Mouse (Mus musculus) hindbrain, embryonic 12.5 days (tissue): ENCODE measurements around the gene Dcaf10. TPM values are rescaled to one million over a fixed set of nuclear protein-coding genes. Genes with fewer than 3 reads are reported as not detected.
"Not testable (repeated sequence)": the region's sequence is repeated elsewhere in the genome, so short reads cannot be mapped to it uniquely, and the experiment has no call there.

Source experiments
- ATAC-seq: fragments of 200-750 bp; cut with Nextera tagmentation; 2 replicates; pipeline ENCODE4 v1.8.0; 2017; ENCODE audit warnings: moderate TSS enrichment; ENCODE audit not compliant: low FRiP score
- H3K27ac ChIP-seq: fragments of 300-500 bp; sonication (generic); 2 replicates; pipeline ENCODE4 v1.5.1; 2016; ENCODE audit warnings: mild to moderate bottlenecking
- H3K27me3 ChIP-seq: fragments of 300-500 bp; sonication (generic); 2 replicates; pipeline ENCODE4 v1.6.1; 2016; ENCODE audit warnings: mild to moderate bottlenecking
- H3K36me3 ChIP-seq: fragments of 300-500 bp; sonication (generic); 2 replicates; pipeline ENCODE4 v1.6.1; 2016; ENCODE audit warnings: mild to moderate bottlenecking
- H3K4me1 ChIP-seq: fragments of 300-500 bp; sonication (generic); 2 replicates; pipeline ENCODE4 v1.6.1; 2016
- H3K4me2 ChIP-seq: fragments of 300-500 bp; sonication (generic); replicated peaks from 2 replicates; pipeline ENCODE4 v1.6.1; 2016; ENCODE audit warnings: mild to moderate bottlenecking
- H3K4me3 ChIP-seq: fragments of 300-500 bp; sonication (generic); 2 replicates; pipeline ENCODE4 v1.5.1; 2016; ENCODE audit warnings: mild to moderate bottlenecking
- H3K9ac ChIP-seq: fragments of 300-500 bp; sonication (generic); 2 replicates; pipeline ENCODE4 v1.6.1; 2016; ENCODE audit warnings: mild to moderate bottlenecking, moderate library complexity
- H3K9me3 ChIP-seq: fragments of 300-500 bp; sonication (generic); replicated peaks from 2 replicates; pipeline ENCODE4 v1.6.1; 2016; ENCODE audit warnings: mild to moderate bottlenecking
- WGBS: fragments of 180-500 bp; shearing (Covaris S2); methylation state at CpG from one replicate; pipeline ENCODE4 v1.1.7; 2016; 5-methylcytosine and 5-hydroxymethylcytosine counted together
- polyA plus RNA-seq: library from polyadenylated mRNA; unstranded; fragments of >200 nt; fragmentation: Nextera tagmentation; extraction: Ambion mirVana; gene quantifications from 2 replicates; pipeline ENCODE4 v1.2.1, GENCODE M21; 2016

Gene Dcaf10
- polyA plus RNA-seq, 1 experiment from 2014 or later: 18.8 TPM

DNA sequence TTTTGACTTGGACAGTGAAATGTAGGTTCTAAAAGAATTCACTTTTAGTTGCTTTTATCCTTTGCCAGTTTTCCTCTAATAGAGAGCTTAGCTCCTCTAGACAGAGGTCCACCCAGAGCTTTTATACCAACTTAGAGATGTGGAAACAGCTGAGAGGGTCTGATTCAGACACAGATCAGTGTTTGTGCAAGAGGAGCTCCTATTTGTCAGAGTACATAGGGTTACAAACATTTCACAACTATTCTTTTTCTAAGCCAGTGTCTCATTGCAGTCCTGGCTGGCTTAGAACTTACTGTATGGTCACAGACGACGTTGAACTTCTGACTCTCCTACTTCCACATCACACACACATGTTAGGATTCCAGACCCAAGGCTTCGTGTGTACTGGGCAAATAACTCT lies 14.8 kb downstream of the Dcaf10 start:
- 95% methylated on average over 3 of the region's 3 CpGs for WGBS

DNA sequence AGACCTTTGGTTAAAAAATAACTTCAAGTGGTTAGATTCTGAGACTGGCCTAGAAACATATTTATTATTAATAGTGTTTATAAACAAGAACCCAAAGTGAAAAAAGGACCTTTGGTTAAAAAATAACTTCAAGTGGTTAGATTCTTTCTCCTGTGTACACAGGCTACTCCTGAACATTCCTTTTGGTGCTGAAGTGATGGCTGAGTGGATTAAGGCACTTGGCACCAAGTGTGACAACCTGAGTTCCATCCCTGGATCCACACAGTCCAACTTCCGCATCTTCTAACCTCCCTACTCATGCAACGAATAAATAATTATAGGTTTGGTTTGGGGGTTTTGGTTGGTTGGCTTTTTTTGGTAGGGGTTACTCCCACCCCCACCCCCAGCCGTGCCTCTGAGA lies 29.4 kb downstream of the Dcaf10 start:
- H3K9me3 ChIP-seq: no peaks in the 10 kb centered on the region
- H3K9ac ChIP-seq: no peak overlapping the region
- peaks cover 64% of the 10 kb centered on the region for H3K36me3 ChIP-seq
- H3K4me1 ChIP-seq: no peaks in the 10 kb centered on the region
- no peak overlapping the region for H3K27ac ChIP-seq
- H3K27me3 ChIP-seq: no peaks in the 10 kb centered on the region
- WGBS: 84% methylated on average over 3 of the region's 3 CpGs
- no peak for ATAC-seq
- no peak overlapping the region for H3K4me3 ChIP-seq
- no peak overlapping the region for H3K4me2 ChIP-seq

More for the DNA sequence above, 14.8 kb downstream of the Dcaf10 start:
- Histone ChIP-seq H3K4me2 (no peak overlapping the region), H3K4me3 (no peak overlapping the region), H3K36me3 (peaks cover 11% of the 10 kb centered on the region), H3K4me1 (no peaks in the 10 kb centered on the region), H3K9me3 (no peaks in the 10 kb centered on the region), H3K27ac (no peak overlapping the region), H3K27me3 (no peaks in the 10 kb centered on the region), H3K9ac (no peak overlapping the region)
- no peak for ATAC-seq

- H3K36me3 ChIP-seq: peaks cover 64% of the 10 kb centered on the region
- no peaks in the 10 kb centered on the region for H3K9me3 ChIP-seq
- ATAC-seq: no peak
- H3K27me3 ChIP-seq: no peaks in the 10 kb centered on the region
- 87% methylated on average over 5 of the region's 5 CpGs for WGBS
- H3K9ac ChIP-seq: no peak overlapping the region
- no peak overlapping the region for H3K27ac ChIP-seq
- no peaks in the 10 kb centered on the region for H3K4me1 ChIP-seq
- H3K4me2 ChIP-seq: no peak overlapping the region
- H3K4me3 ChIP-seq: no peak overlapping the region
Measured at GRCm38 (mm10) chr4:45374879-45375278, 33.0 kb downstream of the Dcaf10 start.

DNA sequence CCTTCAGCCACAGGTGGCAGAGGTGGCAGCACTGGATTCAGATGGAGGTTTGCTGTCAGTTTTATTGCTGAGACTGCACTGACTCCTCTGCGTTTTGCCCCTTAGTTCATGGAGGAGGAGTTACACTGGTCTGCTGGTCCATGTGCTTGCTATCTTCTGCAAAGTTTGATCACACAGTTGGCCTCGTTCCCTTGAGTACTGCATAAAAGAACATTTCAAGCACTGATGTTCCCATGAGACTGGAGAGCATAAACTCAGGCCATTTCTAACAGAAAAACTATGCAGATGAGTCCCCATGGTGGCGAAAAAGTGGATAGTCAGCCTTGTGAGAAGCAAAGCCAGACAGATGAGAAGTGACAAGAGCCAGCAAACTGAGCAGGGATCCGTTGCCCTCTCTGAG lies 34.7 kb downstream of the Dcaf10 start:
- H3K9me3 ChIP-seq: no peaks in the 10 kb centered on the region
- ATAC-seq: no peak
- no peaks in the 10 kb centered on the region for H3K4me1 ChIP-seq
- 89% methylated on average over 4 of the region's 4 CpGs for WGBS
- H3K27me3 ChIP-seq: no peaks in the 10 kb centered on the region
- no peak overlapping the region for H3K4me3 ChIP-seq
- H3K36me3 ChIP-seq: peaks cover 51% of the 10 kb centered on the region
- no peak overlapping the region for H3K27ac ChIP-seq
- no peak overlapping the region for H3K4me2 ChIP-seq
- H3K9ac ChIP-seq: no peak overlapping the region

DNA sequence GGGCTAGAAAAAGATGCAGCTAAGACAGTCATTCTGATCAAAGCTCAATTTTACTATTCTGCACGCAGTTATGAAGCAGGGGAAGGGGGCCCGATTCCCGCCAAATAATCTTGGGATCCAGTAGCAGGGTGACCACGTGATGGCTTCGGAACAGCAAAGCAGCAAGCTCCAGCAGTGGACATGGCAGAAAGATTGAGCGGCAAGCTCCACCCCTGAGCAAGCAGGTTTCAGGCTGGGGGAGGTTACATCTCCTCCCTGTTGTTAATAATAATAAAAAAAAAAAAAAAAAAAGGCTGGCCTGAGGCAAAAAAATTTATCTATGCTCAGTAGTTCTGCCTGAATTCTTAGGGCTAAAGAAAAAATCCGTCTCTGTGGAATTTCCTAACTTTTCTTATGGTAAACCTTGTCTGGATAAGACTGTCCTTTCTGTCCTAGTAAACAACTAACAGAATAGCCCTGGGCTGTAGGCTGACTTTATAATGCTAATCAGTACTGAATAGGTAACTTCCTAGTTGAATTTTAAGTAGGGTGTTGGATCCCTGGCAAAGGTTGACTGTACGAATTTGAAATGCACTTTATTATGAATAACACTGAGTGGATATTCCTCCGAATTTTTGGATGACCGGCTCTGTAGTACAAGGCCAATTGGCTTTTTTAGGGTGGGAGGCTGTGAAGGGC lies 39.1 kb downstream of the Dcaf10 start:
- H3K4me3 ChIP-seq, H3K9ac ChIP-seq, H3K9me3 ChIP-seq, H3K4me1 ChIP-seq, H3K27ac ChIP-seq, H3K4me2 ChIP-seq, H3K27me3 ChIP-seq, ATAC-seq: not testable (repeated sequence)
- WGBS: 91% methylated on average over 10 of the region's 10 CpGs
- peaks cover 11% of the 10 kb centered on the region; the same call in 1 of the 2 replicates for H3K36me3 ChIP-seq

DNA sequence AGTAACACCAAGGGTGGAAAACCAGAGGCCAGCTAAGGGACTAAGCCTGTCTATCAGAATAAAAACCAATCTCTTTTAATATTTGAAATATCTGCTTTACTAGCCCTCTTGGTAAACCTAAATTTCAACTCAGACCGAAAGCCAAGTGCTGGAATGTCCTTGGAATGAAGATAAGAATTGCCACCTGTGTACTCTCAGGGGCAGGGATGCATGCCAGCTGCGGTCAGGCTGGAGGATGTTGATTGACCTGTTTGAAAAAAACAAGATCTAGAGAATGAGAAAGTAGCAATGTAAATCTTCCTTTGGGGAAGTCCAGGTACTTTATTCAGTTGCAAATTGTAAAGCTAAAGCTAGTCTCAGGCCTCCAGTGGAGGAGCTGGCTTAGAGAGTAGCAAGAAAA lies 40.2 kb downstream of the Dcaf10 start:
- not testable (repeated sequence) for H3K9ac ChIP-seq, H3K27me3 ChIP-seq, ATAC-seq, H3K9me3 ChIP-seq, H3K27ac ChIP-seq, H3K4me1 ChIP-seq, H3K4me3 ChIP-seq, H3K4me2 ChIP-seq, H3K36me3 ChIP-seq
- 89% methylated on average over 2 of the region's 2 CpGs for WGBS

GRCm38 (mm10) chr4:45387296-45387695 lies 45.4 kb downstream of the Dcaf10 start:
- H3K4me2 ChIP-seq, H3K9ac ChIP-seq, H3K4me3 ChIP-seq, H3K27ac ChIP-seq, H3K36me3 ChIP-seq, H3K27me3 ChIP-seq, ATAC-seq, H3K9me3 ChIP-seq, H3K4me1 ChIP-seq: not testable (repeated sequence)
- WGBS: 95% methylated on average over 5 of the region's 5 CpGs

- H3K9me3 ChIP-seq: no peaks in the 10 kb centered on the region
- H3K4me3 ChIP-seq: no peak overlapping the region
- no peak overlapping the region for H3K27ac ChIP-seq
- no peaks in the 10 kb centered on the region for H3K27me3 ChIP-seq
- peaks cover 10% of the 10 kb centered on the region; the same call in 1 of the 2 replicates for H3K36me3 ChIP-seq
- no peak overlapping the region for H3K9ac ChIP-seq
- no peak overlapping the region for H3K4me2 ChIP-seq
- 73% methylated on average over 4 of the region's 4 CpGs for whole genome bisulfite sequencing
- ATAC-seq: no peak
- no peaks in the 10 kb centered on the region for H3K4me1 ChIP-seq
Measured at GRCm38 (mm10) chr4:45392099-45392498, 50.2 kb downstream of the Dcaf10 start.

DNA sequence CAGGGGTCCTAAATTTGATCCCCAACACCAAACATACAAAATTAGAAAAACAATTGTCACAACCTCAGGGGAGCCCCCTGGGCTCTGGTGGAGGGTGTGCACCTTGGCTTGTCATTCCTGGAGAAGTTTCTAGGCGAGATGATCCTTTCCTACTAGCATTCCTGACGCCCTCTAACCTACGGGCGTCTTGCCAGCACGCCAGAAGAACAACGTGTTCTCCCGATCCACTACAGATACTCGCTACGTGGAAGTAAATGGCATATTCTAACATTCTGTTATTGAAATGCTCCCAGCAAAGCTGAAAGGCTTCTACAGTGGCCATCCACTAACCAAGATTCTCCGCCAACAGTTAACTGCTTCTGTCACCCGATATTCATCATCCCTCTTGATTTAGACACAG lies 50.7 kb downstream of the Dcaf10 start:
- ATAC-seq: no peak
- Histone ChIP-seq H3K4me1 (no peaks in the 10 kb centered on the region), H3K4me2 (no peak overlapping the region), H3K27ac (no peak overlapping the region), H3K36me3 (peaks cover 14% of the 10 kb centered on the region; the same call in 1 of the 2 replicates), H3K4me3 (no peak overlapping the region), H3K9ac (no peak overlapping the region), H3K9me3 (no peaks in the 10 kb centered on the region), H3K27me3 (no peaks in the 10 kb centered on the region)
- WGBS: 81% methylated on average over 11 of the region's 11 CpGs

GRCm38 (mm10) chr4:45392994-45393393 lies 51.1 kb downstream of the Dcaf10 start:
- ATAC-seq: no peak
- H3K4me3 ChIP-seq: no peak overlapping the region
- peaks cover 17% of the 10 kb centered on the region; the same call in 1 of the 2 replicates for H3K36me3 ChIP-seq
- no peak overlapping the region for H3K27ac ChIP-seq
- WGBS: 89% methylated on average over 8 of the region's 8 CpGs
- H3K9ac ChIP-seq: no peak overlapping the region
- H3K27me3 ChIP-seq: no peaks in the 10 kb centered on the region
- H3K4me1 ChIP-seq: no peaks in the 10 kb centered on the region
- no peaks in the 10 kb centered on the region for H3K9me3 ChIP-seq
- H3K4me2 ChIP-seq: no peak overlapping the region

- H3K4me1 ChIP-seq: no peaks in the 10 kb centered on the region
- no peak overlapping the region for H3K4me2 ChIP-seq
- H3K9me3 ChIP-seq: no peaks in the 10 kb centered on the region
- H3K9ac ChIP-seq: no peak overlapping the region
- no peaks in the 10 kb centered on the region for H3K27me3 ChIP-seq
- no peak overlapping the region for H3K4me3 ChIP-seq
- H3K36me3 ChIP-seq: peaks cover 23% of the 10 kb centered on the region
- no peak overlapping the region for H3K27ac ChIP-seq
- no peak for ATAC-seq
- 87% methylated on average over 5 of the region's 5 CpGs for WGBS
Measured at GRCm38 (mm10) chr4:45393658-45394057, 51.8 kb downstream of the Dcaf10 start.

GRCm38 (mm10) chr4:45396211-45396610 lies 54.3 kb downstream of the Dcaf10 start:
- not testable (repeated sequence) for H3K27ac ChIP-seq, H3K9ac ChIP-seq, H3K4me3 ChIP-seq, H3K4me2 ChIP-seq, H3K27me3 ChIP-seq, ATAC-seq, H3K9me3 ChIP-seq, H3K4me1 ChIP-seq
- WGBS: 89% methylated on average over 6 of the region's 6 CpGs
- H3K36me3 ChIP-seq: peaks cover 45% of the 10 kb centered on the region

DNA sequence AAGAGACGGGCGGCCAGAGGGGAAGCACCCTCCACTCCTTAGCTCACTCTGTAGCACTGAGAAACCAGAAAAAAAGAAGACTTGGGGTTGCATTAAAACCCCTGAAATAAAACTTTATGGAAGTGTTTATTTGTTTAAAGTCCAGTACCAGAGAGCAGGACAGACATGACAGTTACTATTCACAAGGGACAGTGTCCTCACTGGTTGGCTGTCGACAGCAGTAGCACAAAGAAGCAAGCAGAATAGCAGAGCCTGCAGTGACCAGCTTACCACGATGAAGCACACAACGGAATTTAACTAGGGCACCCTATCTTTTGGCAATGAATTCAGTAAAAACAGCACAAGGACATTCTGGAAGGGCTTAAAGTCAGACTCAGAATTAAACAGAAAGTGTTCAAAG lies 56.4 kb downstream of the Dcaf10 start:
- H3K9ac ChIP-seq, H3K27ac ChIP-seq, H3K4me3 ChIP-seq, H3K4me2 ChIP-seq, H3K27me3 ChIP-seq, ATAC-seq, H3K4me1 ChIP-seq, H3K9me3 ChIP-seq: not testable (repeated sequence)
- WGBS: 87% methylated on average over 5 of the region's 5 CpGs
- H3K36me3 ChIP-seq: peaks cover 63% of the 10 kb centered on the region
